Mouse (Mus musculus) spleen, postnatal 14 days (tissue): Measurements from ENCODE around the gene Sytl3.

Experiments
- DNase-seq, 2 experiments: peaks; one replicate each; pipeline ENCODE4 v3.0.0; 2021 to 2022; ENCODE audit warnings: low spot score in 2 of 2

The Sytl3 gene

GRCm38 (mm10) chr17:6777629-6778331 is 118.9 kb downstream of the Sytl3 start:
- DNase-seq: no peak

GRCm38 (mm10) chr17:6778332-6778683 is 119.4 kb downstream of the Sytl3 start:
- peak in 1 of 2 experiments; percentile 55 for DNase-seq

GRCm38 (mm10) chr17:6778771-6779509 is 120.0 kb downstream of the Sytl3 start:
- DNase-seq: peak in 1 of 2 experiments; percentile 47

- DNase-seq: no peak
Measured at GRCm38 (mm10) chr17:6779632-6780031, 120.7 kb downstream of the Sytl3 start.

GRCm38 (mm10) chr17:6780521-6781115 is 121.7 kb downstream of the Sytl3 start:
- DNase-seq: no peak

GRCm38 (mm10) chr17:6781273-6781672 is 122.4 kb downstream of the Sytl3 start:
- DNase-seq: no peak

GRCm38 (mm10) chr17:6782033-6782526 is 123.2 kb downstream of the Sytl3 start:
- peak; percentile 42 to 43 for DNase-seq

- peak; percentile 87 to 90 for DNase-seq
Measured at GRCm38 (mm10) chr17:6782611-6783005, 123.7 kb downstream of the Sytl3 start, which contains the start of gene Ezr. Ezr (minus strand) TSS chr17:6782784.

- DNase-seq: peak; percentile 27 to 52
Measured at GRCm38 (mm10) chr17:6783006-6783661, 124.2 kb downstream of the Sytl3 start.

GRCm38 (mm10) chr17:6783756-6784357 is 125.0 kb downstream of the Sytl3 start:
- DNase-seq: no peak

GRCm38 (mm10) chr17:6787241-6787640 is 128.3 kb downstream of the Sytl3 start:
- no peak for DNase-seq
